Mouse (Mus musculus) urinary bladder, postnatal 14 days (tissue): ENCODE measurements around the gene Slc25a1.
"Not testable (repeated sequence)": the region's sequence is repeated elsewhere in the genome, so short reads cannot be mapped to it uniquely, and the experiment has no call there.

ENCODE experiments used
- DNase-seq: peaks from one replicate; pipeline ENCODE4 v3.0.0; 2021; ENCODE audit warnings: low spot score

Slc25a1 gene

DNA sequence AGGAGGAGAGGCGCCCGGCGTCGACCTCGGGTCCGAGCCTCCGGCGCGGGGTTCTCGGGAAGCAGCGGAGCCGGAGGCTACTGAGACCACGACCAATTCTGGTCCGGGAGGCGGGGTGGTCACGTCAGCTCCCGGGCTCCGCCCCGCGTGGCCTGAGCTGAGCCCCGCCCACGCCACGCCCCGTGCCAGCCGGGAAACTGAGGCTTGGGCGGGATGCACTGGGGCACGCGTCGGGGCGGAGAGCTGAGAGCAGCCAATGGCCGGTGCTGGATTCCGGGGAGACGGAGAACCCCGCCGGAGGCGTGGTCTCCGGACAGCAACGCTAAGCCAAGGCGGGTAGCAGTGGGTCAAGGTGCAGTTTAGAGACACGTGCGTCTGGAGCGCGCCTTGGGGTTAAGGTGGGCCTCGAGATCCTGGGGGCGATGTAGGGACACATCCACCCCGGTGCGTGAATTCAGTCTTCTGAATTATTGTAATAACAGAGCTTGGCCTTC is at the start of gene Slc25a1:
TSS of gene Slc25a1 (minus strand) at position 133 of the 494 bp plus-strand sequence.
- peak; percentile 83 for DNase-seq

- DNase-seq: no peak
Observed at GRCm38 (mm10) chr16:17971853-17972252, 43.8 kb upstream of the Slc25a1 start.

DNA sequence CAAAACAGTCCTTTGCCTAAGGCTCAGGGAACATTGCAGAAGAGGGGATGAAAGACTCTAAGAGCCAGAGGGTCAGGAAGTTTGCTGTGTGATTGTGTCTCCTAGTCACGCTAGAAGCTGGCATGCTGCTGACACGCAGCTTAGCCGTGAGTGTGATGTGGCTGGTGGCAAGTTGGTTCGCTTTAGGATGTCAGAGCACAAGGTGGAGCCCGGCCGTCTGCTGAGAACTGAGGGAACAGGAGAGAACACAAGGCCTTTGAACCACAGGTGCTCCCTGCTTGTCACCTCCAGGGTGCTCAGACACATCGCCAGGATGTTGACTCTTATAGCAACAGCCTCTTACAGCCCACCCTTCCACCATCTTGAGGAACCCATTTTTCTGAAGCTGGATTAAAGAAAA is 34.1 kb upstream of the Slc25a1 start:
- no peak for DNase-seq

DNA sequence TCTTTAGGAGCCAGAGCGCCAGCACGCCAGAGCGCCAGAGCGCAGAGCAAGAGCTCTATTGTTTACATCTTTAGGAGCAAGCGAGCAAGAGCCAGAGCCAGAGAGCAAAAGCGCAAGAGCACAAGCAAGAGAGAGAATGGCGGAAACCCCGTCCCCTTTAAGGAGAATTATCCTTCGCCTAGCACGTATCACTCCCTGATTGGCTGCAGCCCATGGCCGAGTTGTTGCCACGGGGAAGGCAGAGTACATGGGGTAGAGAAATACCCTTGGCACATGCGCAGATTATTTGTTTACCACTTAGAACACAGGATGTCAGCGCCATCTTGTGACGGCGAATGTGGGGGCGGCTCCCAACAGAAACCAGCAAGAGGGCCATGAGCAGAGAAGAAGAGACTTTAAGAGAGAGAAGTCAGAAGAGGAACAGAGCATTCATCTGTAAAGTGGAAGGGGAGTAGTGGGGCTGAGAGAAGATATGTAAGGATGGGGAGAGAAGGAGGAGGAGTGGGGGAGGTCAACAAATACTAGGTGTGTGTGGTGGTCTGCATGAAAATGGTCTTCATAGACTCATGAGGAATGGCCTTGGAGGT is 28.1 kb upstream of the Slc25a1 start:
- not testable (repeated sequence) for DNase-seq

DNA sequence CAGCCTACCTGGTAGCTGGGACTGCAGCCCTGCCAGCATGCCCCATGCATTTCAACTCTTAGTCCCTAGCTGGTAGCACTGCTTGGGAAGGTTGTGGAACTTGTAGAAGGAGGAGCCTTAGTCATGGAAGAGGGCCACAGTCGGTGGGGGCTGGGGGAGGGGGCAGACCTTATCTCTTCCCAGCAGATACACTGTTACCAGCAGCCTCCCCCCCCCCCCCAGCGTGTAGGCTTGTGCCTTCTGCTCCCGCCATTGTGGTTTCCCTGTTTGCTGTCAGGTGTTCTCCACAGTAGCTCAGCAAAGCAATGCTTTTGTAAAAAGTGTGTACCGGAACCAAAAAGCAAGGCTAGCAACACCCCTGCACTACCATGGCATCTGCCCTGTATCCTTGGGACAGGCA is 23.6 kb upstream of the Slc25a1 start:
- DNase-seq: no peak

GRCm38 (mm10) chr16:17950068-17950467 is 22.0 kb upstream of the Slc25a1 start:
- no peak for DNase-seq

GRCm38 (mm10) chr16:17949421-17949877 is 21.4 kb upstream of the Slc25a1 start:
- DNase-seq: peak; percentile 54

- DNase-seq: no peak
Observed at GRCm38 (mm10) chr16:17945081-17945831, 17.2 kb upstream of the Slc25a1 start.

- DNase-seq: no peak
Observed at GRCm38 (mm10) chr16:17943466-17943865, 15.4 kb upstream of the Slc25a1 start.

DNA sequence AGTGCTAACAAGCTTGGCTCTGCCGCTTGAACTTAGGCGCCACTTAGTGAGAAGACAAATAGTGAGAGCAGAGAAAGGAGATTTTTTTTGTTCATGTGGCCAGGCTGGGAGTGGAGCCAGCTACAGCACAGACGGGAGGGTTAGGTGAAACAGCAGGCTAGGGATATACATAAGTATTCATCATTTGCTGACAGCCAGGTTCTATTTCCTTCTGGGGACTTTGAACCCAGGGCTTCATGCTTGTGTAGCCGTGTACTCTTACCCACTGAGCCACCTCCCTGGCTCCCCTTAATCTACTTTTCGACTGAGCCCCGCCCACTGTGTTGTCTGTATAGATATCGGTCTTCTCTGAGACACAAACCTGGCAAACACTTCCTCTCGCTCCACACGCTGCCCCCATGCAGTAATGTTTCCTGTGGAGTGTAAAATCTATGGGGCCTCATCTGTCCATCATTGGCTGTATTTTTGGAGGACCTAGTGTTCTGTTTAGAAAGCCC is 11.3 kb upstream of the Slc25a1 start:
- no peak for DNase-seq

- DNase-seq: peak; percentile 71
Observed at GRCm38 (mm10) chr16:17938821-17939220, 10.8 kb upstream of the Slc25a1 start.

GRCm38 (mm10) chr16:17938187-17938586 is 10.2 kb upstream of the Slc25a1 start:
- DNase-seq: peak; percentile 18

- no peak for DNase-seq
Observed at GRCm38 (mm10) chr16:17936776-17937175, 8.8 kb upstream of the Slc25a1 start.

- DNase-seq: no peak
Observed at GRCm38 (mm10) chr16:17934445-17934910, 6.5 kb upstream of the Slc25a1 start.

DNA sequence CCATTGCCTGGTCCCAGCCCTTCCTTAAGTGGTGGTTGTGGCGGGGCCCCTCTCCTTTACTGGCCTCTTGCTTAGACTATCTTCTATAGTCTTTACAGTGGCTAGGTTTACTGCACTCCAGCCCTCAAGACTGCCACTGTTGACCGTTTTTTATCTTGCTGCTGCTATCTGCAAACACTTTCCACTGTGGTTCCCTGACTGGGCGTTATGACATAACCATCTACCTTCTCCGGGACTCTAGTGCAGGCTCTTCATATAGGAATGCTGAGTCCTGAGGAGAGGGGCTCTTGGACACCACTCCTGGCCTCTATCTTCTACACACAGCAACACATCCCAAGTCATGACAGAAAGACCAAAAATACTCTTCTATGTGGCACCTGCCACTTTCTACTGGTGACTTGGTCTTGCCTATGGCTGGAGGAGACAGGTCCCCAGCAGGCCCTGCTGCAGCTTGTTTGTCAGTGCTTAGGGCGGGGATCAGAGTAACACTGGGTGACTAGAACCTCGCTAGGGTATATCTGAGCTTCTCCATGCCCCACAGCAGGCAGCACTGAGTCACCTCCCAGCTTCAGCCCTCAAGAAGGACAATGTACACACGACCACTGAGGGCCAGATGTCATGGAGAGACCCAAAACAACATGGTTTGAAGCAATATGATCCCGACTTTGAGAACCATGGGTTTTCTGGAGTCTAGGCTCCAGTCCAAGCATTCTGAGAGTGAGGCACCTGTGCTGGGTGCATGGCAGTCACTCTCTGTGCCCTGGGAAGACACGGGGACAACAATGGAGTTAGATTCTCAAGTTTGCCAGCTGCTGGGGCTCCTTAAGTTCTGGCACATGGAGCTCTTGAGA is 5.8 kb upstream of the Slc25a1 start:
- no peak for DNase-seq

- DNase-seq: no peak
Observed at GRCm38 (mm10) chr16:17931906-17932460, 4.0 kb upstream of the Slc25a1 start.

GRCm38 (mm10) chr16:17929631-17930030 is 1.6 kb upstream of the Slc25a1 start:
- DNase-seq: no peak

- no peak for DNase-seq
Observed at GRCm38 (mm10) chr16:17929211-17929610, 1.2 kb upstream of the Slc25a1 start.

- peak; percentile 81 for DNase-seq
Observed at GRCm38 (mm10) chr16:17928627-17929104, 647 bp upstream of the Slc25a1 start.

GRCm38 (mm10) chr16:17927351-17928082 is 502 bp downstream of the Slc25a1 start:
- peak; percentile 28 for DNase-seq

- DNase-seq: peak; percentile 24
Observed at GRCm38 (mm10) chr16:17922163-17922538, 5.9 kb downstream of the Slc25a1 start.
